Mouse (Mus musculus): ENCODE measurements at regions not wholly inside any gene's neighbourhood (a gene's known extent, or its start where the extent isn't known, plus 50 kb on each side); places are given as distances from the start of the nearest gene placed in this dataset.

DNA sequence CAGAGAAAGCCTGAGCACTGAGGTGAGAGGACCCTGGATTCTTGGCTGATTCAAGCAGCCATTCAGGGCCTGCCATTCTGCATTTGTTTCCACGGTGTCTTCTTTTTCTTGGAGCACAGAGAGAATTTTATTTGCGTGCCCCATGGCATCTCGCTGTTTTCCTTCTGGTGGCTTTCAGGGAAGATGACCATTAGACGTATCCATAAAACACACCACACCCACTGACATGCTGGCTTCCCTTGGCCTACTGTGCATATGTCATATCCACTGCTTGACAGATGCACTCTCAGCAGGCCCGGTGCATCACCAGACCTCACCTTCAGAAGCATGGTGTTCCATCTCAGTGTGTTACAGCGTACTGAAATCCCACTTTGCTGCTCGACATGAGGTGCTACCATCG is 131.0 kb upstream of the Cnr1 start:
- no peak for DNase-seq (ENCODE audit: low read depth)

DNA sequence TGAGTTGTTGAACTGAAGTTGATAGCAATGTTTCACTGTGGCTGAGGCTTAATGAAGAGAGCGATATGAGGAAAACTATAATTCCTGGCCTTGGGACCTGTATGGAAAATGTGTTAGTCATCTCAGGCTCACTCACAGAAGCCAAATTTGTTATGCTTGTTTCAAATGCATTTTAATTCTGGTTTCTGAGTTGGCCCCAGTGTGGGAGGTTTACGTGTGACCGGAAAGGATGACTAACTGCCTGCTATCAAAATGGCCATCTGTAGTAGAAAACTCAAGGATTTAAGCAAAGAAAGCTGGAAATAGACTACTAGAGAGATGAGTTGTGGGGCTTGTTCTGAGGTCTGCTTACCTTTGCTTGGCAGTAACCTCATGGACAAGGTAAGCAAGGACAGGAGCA is 128.9 kb upstream of the Cnr1 start:
- no peak for DNase-seq (ENCODE audit: low read depth)

DNA sequence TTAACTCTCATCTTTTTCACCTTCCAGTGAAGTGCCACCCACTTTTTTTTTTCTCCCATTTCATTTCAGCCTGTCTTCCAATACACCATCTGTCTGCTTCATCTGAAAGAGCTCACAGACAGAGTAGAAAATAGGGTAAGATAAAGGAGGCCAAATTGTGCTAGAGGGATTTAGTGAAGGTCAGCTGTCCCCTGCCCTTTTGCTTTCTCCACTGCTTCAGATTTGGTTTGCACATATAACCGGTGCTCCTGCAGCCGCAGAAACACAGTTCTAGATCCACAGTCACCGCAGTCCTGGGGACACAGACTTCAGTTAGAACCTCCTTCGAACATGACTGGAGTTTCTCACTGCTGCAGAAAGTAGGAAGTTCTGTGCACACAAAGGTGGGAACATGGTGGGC is 126.4 kb upstream of the Cnr1 start:
- DNase-seq (ENCODE audit: low read depth): no peak

DNA sequence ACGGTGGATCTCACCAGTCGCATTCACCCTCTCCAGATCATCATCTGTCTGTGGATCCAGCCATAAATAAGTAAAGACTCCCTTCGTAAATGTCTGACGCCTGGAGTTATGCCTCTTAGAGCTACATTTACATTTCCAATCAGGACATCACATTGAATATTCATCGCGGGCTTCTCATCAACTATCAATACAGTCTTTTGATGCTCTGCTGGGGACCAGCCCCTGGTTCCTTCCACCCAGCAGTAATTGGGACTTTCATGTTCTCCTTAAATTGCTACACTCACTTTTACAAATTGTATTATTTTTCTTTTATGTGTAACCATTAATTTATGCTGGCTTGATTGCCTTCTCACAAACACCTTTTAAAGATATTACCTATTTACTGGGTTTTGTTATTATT is 125.7 kb upstream of the Cnr1 start:
- no peak for DNase-seq (ENCODE audit: low read depth)

DNA sequence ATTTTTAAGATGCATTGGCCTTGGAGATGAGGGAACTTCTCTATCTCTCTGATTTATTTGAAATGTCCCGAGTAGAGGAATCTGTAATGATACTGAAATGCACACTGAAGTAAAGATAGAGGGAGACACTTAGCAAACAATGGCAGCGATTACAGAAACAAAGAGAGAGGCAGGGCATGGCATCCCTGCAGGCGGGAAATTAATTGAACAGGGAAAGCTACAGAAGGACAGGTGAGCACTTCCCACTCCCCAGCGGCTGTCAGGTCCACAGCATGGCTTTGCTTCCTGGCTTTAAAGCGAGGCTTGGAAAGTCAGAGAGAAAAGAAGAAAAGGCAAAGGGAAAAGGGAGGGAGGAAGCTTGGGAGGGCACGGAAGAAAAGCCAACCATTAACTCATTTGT is 125.3 kb upstream of the Cnr1 start:
- DNase-seq (ENCODE audit: low read depth): no peak

DNA sequence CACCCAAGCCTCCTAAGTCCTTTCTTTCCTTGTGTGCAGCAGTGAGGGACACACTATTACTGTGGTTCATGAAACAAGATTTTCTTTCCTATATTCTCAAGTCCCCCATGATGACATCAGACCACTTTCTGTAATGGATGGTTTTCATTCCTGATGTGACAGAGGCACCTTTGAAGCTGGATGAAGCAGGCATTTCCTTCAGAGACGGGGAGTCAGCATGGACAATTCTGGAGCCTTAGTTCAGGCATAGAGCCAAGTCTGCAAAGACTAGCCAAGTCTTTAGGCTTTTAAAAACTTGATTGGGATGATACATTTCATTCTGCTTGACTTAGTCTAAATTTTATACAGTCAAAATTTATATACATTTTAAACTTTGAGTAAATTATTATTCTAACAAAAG is 124.6 kb upstream of the Cnr1 start:
- DNase-seq (ENCODE audit: low read depth): no peak

DNA sequence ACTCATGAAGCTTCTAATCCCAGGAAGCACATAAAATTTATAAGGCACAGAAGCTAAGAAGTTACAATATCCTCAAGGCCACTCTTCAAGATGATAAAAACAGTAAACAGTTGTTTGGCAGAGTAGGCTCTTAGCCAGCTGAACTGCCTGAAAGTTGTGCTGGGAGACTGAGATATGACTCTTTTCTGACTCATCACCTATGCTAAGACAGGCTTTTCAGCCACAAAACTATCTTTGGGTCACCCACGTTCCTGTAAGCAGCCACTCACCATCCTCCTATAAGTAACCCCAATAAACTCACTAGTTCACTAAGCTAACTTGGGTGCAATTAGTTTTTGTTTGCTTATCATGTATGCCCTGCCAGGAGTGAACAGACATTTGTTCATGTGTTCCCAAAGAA is 112.1 kb upstream of the Cnr1 start:
- no peak for DNase-seq (ENCODE audit: low read depth)

DNA sequence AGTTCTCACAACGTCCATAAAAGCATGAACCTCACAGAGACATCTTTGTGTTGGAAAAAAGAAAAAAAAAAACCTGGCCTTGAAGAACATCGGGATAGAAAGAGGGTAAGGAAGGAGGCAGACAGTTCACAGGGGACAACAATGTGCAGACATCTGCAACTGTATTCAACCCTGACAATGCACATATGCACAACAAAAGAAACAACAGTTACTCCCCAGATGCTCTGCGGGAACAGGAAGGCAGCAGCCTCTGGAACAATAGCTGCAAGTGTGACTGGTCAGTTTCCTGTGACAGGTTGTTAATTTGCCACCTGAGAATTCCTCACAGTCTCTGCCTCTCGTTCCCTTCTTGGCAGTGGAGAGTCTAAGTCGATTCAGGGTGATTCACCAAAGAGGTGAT is 100.5 kb upstream of the Cnr1 start:
- DNase-seq (ENCODE audit: low read depth): no peak

DNA sequence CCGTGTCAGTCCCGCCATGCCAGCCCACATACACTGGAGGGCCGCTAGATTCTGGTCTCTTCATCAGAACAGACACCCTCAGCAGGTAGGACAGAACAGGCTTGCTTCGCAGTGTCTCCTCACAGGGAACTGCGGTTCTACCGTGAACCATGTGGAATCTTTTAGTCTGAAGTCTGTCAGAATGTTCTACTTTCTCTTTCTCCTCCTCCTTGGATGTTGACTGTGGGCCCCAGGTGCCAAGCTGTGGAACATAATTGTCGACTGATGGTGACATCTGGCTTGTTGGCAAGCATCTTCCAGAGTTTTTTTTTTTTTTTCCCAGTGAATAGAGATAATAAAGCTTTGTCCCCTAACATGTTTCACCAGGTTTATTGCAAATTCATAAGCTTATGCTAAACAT is 91.3 kb upstream of the Cnr1 start:
- no peak for DNase-seq (ENCODE audit: low read depth)

DNA sequence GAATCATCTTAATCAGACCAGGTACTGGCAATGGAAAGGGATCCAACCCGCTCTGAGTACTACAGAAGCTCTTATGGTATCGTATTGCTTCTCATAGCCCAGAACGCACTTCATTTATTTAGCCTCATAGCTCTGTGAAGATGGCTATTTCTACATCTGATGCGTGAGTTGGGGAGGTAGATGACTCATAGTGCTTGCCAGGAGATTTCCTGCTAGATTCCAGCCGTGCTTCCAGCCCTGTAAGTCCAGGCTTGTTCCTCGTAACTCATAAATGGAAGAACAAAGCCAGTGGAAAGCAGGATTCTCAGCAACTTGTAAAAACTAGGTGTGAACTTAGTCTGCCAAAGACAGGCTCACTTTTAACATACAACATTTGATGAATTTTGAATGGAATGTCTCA is 86.0 kb upstream of the Cnr1 start:
- DNase-seq (ENCODE audit: low read depth): no peak

DNA sequence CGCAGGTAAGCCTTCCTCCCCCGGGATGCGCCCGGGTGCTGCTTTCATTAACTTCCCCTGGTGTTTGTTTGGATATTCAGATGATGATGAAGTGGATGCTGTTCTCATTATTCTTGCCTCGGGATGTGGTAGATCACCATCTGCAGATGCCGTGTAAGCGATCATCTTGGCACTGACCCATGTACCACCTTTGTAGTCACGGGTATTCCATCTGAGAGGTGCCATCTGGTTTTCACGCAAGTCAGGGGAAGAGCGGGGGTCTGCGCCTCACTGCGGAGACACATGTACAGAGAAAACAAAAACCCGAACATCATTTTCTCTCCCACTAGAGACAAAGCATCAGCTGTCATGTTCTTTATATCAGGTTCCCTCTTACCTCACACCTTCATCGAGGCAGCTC is 84.3 kb upstream of the Cnr1 start:
- DNase-seq (ENCODE audit: low read depth): no peak

DNA sequence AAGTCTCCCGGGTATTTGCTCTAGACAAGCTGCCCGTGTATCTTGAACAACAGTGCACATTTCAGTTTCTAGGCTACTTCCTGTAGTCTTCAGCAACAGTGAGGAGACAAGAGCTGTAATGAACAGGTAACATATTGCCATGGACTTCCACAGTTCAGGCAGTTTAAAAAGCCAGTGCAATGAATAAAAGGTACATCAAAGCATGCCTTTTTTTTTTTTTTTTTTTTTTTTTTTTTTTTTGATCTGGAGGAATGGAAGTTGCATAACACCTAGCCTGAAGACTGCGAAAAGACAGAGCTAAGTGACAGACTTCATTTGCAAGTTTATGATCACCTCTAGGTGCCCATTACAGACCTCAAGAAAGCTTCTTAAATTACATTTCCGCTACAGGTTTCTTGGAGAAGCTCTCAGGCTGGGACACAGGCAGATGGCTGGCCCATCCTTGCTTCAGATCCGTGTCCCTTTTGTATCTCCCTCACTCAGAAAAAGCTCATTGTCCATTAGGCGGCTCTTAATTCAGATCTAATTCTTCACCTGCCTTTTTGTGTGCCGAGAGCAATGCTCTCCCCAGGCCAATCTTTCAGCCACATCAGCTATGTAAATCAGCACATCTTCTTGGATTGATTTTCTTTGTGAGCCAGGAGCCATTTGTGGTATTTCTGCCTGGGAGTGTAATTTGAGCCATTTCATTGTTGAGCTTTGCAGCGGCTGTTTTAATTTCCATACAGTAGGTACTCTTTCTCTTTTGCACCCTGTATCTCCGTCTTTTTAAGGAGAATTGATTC is 78.6 kb upstream of the Cnr1 start:
- DNase-seq (ENCODE audit: low read depth): no peak

DNA sequence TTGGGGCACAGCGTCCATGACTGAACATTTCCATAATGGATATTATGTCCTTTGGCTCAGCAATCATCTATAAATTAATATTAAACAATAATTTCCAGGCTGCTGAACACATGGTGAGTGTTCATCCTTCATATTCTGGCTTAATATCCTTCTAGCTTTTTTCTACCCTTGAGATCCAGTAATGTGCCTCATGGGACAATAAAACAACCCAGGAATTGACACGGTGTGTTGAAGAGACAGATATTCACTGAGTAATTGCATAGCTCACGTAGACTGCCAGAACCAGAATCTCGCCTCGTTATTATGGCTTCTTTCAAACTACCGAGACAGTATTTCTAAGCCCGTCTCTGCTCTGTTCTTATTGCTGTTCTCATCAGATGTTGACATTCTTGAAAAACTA is 74.1 kb upstream of the Cnr1 start:
- DNase-seq (ENCODE audit: low read depth): no peak

DNA sequence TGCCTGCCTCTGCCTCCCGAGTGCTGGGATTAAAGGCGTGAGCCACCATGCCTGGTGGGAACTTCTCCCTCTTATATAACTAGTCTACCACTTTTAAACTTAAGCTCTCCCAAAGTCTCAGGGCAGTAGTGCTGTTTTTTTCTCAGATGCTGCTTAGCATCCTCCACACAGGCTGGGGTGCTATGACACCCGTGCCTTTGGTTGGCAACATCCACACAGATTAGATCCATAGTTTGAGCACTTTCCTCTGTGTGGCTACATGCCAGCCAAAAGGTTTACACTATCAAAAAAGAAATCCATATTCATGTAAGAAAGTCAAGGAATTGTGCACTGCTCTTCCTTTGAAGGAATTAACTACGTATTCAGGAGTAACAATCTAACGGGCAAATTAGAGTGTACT is 72.1 kb upstream of the Cnr1 start:
- no peak for DNase-seq (ENCODE audit: low read depth)

DNA sequence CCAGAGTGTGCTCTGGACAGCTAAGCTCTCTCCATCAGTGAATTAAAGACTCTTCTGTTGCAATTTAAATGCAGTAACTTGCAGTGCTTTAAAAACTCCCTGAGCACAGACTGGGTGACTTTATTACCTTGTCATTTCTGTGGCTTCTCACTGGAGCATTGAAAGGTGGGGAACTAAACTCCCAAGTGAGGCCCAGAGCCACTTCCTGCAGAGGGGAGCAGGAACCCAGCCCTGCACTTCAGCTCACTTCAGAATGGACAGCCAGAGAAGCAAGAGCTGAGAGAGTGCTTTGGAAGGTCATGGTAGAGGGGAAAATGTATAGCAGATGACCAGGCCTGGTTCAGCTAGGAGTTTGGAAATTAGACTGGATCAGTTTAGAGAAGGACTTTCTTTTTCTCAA is 69.3 kb upstream of the Cnr1 start:
- no peak for DNase-seq (ENCODE audit: low read depth)

DNA sequence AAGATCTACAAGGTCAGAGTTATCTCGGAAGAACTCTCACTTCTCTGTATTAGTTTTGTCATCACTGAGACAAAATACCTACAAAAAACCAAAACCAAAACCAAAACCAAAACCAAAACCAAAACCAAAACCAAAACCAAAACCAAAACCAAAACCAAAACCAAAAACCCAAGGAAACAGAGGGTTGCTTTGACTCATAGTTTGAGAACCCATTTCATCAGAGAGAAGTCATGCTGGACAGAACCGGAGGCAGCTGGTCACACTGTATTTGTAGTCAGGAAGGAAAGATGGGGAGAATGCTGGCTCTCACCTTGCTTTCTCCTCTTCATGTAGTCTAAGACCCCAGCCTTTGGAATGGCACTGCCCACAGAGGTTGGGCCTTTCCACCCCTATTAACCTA is 57.3 kb upstream of the Cnr1 start:
- DNase-seq (ENCODE audit: low read depth): peak; percentile 16

DNA sequence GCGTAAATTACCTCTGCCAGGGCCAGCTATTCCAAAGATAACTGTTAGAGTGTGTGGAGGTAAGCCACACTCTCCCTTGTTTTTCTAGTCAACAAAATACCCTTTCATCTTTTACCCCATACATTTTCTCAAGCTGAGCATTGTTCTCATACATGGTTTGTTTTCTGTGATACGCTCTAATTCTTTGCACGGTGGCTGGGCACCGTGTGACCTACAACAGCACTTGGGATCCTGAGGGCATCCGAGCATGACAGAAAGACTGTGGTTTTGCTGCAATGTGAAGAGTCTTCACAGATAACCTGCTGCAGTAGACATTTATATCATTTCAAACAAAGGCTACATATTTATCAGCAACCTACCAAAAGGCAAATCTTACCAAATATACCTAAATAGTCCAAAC is 55.1 kb upstream of the Cnr1 start:
- no peak for DNase-seq (ENCODE audit: low read depth)
